Mouse (Mus musculus): Measurements from ENCODE around the gene Aldh3b2. TPM values are rescaled to one million over a fixed set of nuclear protein-coding genes. Genes with fewer than 3 reads are reported as not detected.
A peak's percentile ranks its signal among the peaks of the same experiment; 100 is the strongest.

Gene Aldh3b2
- polyA plus RNA-seq, 1 experiment from 2014 or later: 5.8 TPM

DNA sequence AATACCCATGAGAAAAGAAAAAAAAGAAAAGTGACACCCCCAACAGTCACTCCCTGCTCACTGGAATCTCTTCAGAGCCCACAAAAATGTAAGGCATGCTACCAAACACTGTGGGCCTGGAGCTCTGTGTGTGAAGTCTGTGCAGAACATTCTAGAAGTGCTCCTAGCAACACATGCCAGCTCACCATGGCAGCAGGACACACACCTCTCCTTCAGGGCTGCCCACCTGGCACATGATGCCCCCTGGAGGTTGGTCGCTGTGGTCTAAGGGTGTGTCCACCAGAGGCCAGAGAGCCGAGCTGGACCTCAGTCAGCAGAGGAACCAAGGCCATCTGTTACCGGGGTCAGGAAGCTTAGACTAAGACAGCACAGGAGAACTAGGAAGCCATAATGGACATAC, 45.8 kb upstream of the Aldh3b2 start:
- 58% methylated on average over 3 of the region's 3 CpGs for WGBS
- no peak overlapping the region for H3K9ac ChIP-seq (ENCODE audit: low read depth, low read length)
- TF ChIP-seq CTCF (IDR thresholded peaks at IDR 0.05; ENCODE audit: low read depth): peak; percentile 40; the same call in 1 of the 2 replicates
- H3K4me2 ChIP-seq (ENCODE audit: low read length): no peak overlapping the region
- DNase-seq (ENCODE audit: low spot score) (peak; percentile 71), ATAC-seq (replicated peaks; ENCODE audit: low FRiP score, low read depth) (no peak)
- H3K4me1 ChIP-seq (replicated peaks; ENCODE audit: insufficient read depth, low read length): peaks cover 22% of the 10 kb centered on the region
- H3K4me3 ChIP-seq (replicated peaks; ENCODE audit: low read depth, low read length): no peak overlapping the region
- no peaks in the 10 kb centered on the region for H3K27me3 ChIP-seq (ENCODE audit: insufficient read depth, low read length)
- no peaks in the 10 kb centered on the region for H3K9me3 ChIP-seq (replicated peaks; ENCODE audit: low read length)
- H3K36me3 ChIP-seq (ENCODE audit: insufficient read depth, low read length): no peaks in the 10 kb centered on the region
- H3K27ac ChIP-seq: peak overlapping the region; percentile 42; the same call in 1 of the 2 replicates

DNA sequence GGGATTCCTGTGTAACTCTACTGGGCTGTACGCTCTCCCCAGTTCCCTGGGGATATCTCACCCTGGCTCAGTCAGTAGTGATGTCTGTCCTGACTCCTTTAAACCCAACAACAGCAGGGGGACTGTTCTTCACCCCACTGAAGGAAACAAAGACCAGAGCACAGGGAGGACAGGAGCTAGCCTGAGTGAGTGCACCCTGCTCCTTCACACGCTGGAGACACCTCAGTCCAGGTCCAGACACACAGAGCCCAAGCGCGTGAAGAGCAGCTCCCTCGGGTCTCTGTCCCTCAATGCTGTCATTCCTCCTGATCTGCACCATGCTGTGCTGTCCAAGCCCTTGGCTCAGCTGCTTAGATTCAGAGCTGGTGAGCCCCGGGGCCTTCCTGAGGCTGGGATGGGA, 45.4 kb upstream of the Aldh3b2 start:
- TF ChIP-seq CTCF (IDR thresholded peaks at IDR 0.05; ENCODE audit: low read depth): no peak
- WGBS: 66% methylated on average over 6 of the region's 6 CpGs
- peak overlapping the region; percentile 42; the same call in 1 of the 2 replicates for H3K27ac ChIP-seq
- H3K4me3 ChIP-seq (replicated peaks; ENCODE audit: low read depth, low read length): no peak overlapping the region
- no peak overlapping the region for H3K4me2 ChIP-seq (ENCODE audit: low read length)
- no peaks in the 10 kb centered on the region for H3K36me3 ChIP-seq (ENCODE audit: insufficient read depth, low read length)
- H3K9me3 ChIP-seq (replicated peaks; ENCODE audit: low read length): no peaks in the 10 kb centered on the region
- no peaks in the 10 kb centered on the region for H3K27me3 ChIP-seq (ENCODE audit: insufficient read depth, low read length)
- DNase-seq (ENCODE audit: low spot score): no peak
- H3K4me1 ChIP-seq (replicated peaks; ENCODE audit: insufficient read depth, low read length): peaks cover 22% of the 10 kb centered on the region
- ATAC-seq (replicated peaks; ENCODE audit: low FRiP score, low read depth): no peak
- H3K9ac ChIP-seq (ENCODE audit: low read depth, low read length): no peak overlapping the region

DNA sequence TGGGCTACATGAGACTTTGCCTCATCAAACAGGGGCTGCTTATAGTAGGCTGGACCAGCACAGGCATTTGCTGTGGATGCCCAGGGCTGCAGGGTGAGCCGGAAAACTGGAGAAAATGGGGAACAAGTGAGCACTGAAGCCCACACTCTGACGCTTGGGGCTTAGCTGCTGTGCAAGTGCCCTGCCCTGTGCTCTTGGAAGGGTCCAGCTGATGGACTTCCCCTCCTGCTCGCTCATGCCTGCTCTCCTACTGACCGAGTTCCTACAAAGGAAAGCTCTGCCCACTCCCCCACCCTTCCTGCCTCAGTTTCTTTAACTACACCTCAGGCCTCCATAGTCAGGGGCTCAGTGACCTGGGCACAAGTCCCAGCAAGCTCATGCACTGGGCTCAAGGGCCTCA, 44.1 kb upstream of the Aldh3b2 start:
- no peak overlapping the region for H3K9ac ChIP-seq (ENCODE audit: low read depth, low read length)
- DNase-seq (ENCODE audit: low spot score) (no peak), ATAC-seq (replicated peaks; ENCODE audit: low FRiP score, low read depth) (no peak)
- no peaks in the 10 kb centered on the region for H3K9me3 ChIP-seq (replicated peaks; ENCODE audit: low read length)
- no peaks in the 10 kb centered on the region for H3K27me3 ChIP-seq (ENCODE audit: insufficient read depth, low read length)
- TF ChIP-seq CTCF (IDR thresholded peaks at IDR 0.05; ENCODE audit: low read depth): no peak
- H3K36me3 ChIP-seq (ENCODE audit: insufficient read depth, low read length): no peaks in the 10 kb centered on the region
- H3K27ac ChIP-seq: no peak overlapping the region
- 92% methylated on average over 4 of the region's 4 CpGs for WGBS
- no peak overlapping the region for H3K4me2 ChIP-seq (ENCODE audit: low read length)
- no peak overlapping the region for H3K4me3 ChIP-seq (replicated peaks; ENCODE audit: low read depth, low read length)
- peaks cover 22% of the 10 kb centered on the region for H3K4me1 ChIP-seq (replicated peaks; ENCODE audit: insufficient read depth, low read length)

DNA sequence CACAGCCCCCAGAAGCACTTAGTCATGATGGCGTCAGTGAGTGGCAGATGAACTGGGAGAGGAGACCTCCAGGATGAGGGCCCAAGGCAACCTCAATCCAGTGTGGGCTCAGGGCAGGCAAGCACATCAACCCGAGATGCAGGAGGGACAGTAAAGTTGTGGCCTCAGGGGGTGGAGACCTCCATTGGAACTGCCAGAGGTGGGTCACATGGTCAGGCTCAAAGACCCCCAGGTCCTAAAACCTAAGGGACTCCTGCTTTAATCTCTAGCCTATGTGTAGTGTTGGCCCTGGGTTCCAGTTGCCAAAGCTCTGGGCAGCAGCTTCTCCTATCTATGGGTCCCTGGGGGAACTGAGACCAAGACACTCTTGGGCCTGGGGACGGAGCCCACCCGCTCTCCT, 43.3 kb upstream of the Aldh3b2 start:
- DNase-seq (ENCODE audit: low spot score) (no peak), ATAC-seq (replicated peaks; ENCODE audit: low FRiP score, low read depth) (no peak)
- Histone ChIP-seq H3K4me1 (replicated peaks; ENCODE audit: insufficient read depth, low read length) (peaks cover 18% of the 10 kb centered on the region), H3K27me3 (ENCODE audit: insufficient read depth, low read length) (no peaks in the 10 kb centered on the region), H3K9ac (ENCODE audit: low read depth, low read length) (no peak overlapping the region), H3K4me2 (ENCODE audit: low read length) (no peak overlapping the region), H3K4me3 (replicated peaks; ENCODE audit: low read depth, low read length) (no peak overlapping the region), H3K27ac (peak overlapping the region; percentile 68), H3K9me3 (replicated peaks; ENCODE audit: low read length) (no peaks in the 10 kb centered on the region), H3K36me3 (ENCODE audit: insufficient read depth, low read length) (no peaks in the 10 kb centered on the region)
- 64% methylated on average over 4 of the region's 4 CpGs for WGBS
- TF ChIP-seq CTCF (IDR thresholded peaks at IDR 0.05; ENCODE audit: low read depth): no peak

DNA sequence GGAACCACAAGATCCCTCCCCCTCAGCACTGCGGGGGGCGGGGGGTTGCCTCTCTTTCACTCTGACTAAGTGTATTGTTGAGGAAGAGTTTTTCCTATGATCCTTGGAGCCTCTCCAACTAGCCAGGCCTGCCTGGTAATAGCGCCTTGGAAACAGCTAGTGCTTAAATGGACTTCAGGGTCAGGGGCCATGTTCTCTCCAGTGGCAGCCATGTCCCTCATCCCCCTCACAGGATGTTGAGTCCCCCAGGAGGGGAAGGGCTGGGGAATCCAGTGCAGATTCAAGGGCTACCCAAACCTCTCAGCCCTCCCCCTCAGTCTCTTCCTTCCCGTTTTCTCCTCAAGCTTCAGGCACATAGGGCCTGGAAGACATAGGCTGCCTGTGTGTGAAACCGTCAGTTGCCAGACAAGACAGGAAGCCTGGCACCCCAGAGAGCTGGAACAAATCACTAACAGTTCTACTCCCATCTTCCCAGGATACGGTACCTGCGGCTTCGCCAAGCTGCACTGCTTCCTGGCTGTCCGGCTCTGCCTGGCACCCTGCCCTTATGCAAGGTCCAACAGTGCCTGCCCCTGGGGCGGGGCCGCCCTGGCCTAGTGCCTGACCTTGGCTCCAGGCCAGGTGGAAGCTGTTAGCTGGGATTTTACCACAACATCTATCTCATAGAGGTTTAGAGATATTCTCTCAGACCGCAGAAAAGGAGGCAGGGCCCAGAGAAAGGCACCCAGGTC, 42.8 kb upstream of the Aldh3b2 start, which contains the start of gene Aldh3b1:
Gene Aldh3b1 (minus strand): TSS at position 598 of the 731 bp plus-strand sequence.
- ATAC-seq (replicated peaks; ENCODE audit: low FRiP score, low read depth) (peak; percentile 43), DNase-seq (ENCODE audit: low spot score) (peak; percentile 77)
- Histone ChIP-seq H3K36me3 (ENCODE audit: insufficient read depth, low read length) (no peaks in the 10 kb centered on the region), H3K4me2 (ENCODE audit: low read length) (no peak within 1 kb of the TSS), H3K4me3 (replicated peaks; ENCODE audit: low read depth, low read length) (no peak within 1 kb of the TSS), H3K27me3 (ENCODE audit: insufficient read depth, low read length) (no peaks in the 10 kb centered on the region), H3K4me1 (replicated peaks; ENCODE audit: insufficient read depth, low read length) (peaks cover 17% of the 10 kb centered on the region), H3K27ac (peak within 1 kb of the TSS; percentile 68), H3K9ac (ENCODE audit: low read depth, low read length) (no peak within 1 kb of the TSS), H3K9me3 (replicated peaks; ENCODE audit: low read length) (no peaks in the 10 kb centered on the region)
- TF ChIP-seq CTCF (IDR thresholded peaks at IDR 0.05; ENCODE audit: low read depth): no peak
- 37% methylated on average over 12 of the region's 12 CpGs for WGBS

DNA sequence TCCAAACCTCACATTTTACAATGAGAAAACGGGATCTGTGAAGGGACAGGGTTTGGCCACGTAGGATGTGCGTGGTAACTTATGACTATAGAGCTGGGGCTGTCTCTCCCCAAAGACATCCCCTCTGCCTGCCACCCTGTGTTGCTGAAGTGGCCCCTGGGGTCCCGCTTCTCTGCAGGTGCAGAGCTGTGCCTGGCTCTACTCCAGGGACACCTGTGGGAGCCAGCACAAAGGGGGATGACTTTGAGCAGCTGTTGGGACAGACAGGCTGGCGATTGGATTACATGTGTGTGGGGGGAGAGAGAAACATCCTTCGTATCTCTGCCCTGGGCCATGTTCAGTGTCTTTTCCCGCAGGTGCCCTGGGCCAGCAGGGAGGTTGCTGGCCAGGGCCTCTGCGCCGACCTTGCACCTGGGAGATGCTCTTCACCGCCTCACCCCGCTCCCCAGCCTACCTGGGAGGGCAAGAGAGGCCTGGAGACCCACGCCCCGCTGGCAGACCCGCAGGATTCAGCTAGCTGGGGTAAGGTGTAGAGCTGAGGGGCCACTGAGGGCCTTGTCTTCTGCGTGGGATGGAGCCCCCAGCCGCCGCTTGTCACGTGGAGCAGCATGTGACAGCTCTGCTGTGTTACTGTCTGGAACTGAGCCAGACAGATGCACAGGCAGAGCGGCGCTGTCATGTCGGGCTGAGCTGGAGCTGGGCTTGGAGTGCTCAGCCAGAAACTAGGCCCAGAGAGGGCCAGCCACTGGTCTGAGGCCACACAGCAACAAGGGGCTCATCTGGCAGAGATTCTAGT, 41.7 kb upstream of the Aldh3b2 start:
- WGBS: 53% methylated on average over 21 of the region's 21 CpGs
- H3K27me3 ChIP-seq (ENCODE audit: insufficient read depth, low read length): no peaks in the 10 kb centered on the region
- H3K4me1 ChIP-seq (replicated peaks; ENCODE audit: insufficient read depth, low read length): peaks cover 18% of the 10 kb centered on the region
- H3K27ac ChIP-seq: peak overlapping the region; percentile 68; the same call in 1 of the 2 replicates
- no peak for ATAC-seq (replicated peaks; ENCODE audit: low FRiP score, low read depth)
- no peak for TF ChIP-seq CTCF (IDR thresholded peaks at IDR 0.05; ENCODE audit: low read depth)
- no peak overlapping the region for H3K9ac ChIP-seq (ENCODE audit: low read depth, low read length)
- no peaks in the 10 kb centered on the region for H3K9me3 ChIP-seq (replicated peaks; ENCODE audit: low read length)
- no peak overlapping the region for H3K4me3 ChIP-seq (replicated peaks; ENCODE audit: low read depth, low read length)
- no peak overlapping the region for H3K4me2 ChIP-seq (ENCODE audit: low read length)
- H3K36me3 ChIP-seq (ENCODE audit: insufficient read depth, low read length): no peaks in the 10 kb centered on the region
- peak; percentile 19 for DNase-seq (ENCODE audit: low spot score)
